Mouse (Mus musculus): ENCODE measurements around the gene Cmss1. TPM values are rescaled to one million over a fixed set of nuclear protein-coding genes. Genes with fewer than 3 reads are reported as not detected.

The Cmss1 gene
- polyA plus RNA-seq, 1 experiment, result 14.1 TPM

GRCm38 (mm10) chr16:57554886-57555400 is 51.7 kb downstream of the Cmss1 start:
- no peaks in the 10 kb centered on the region for H3K4me1 ChIP-seq (ENCODE audit: control insufficient read depth, insufficient read depth, low read length)
- no peaks in the 10 kb centered on the region for H3K27me3 ChIP-seq (ENCODE audit: control insufficient read depth, insufficient read depth, low read length, poor library complexity, severe bottlenecking)
- H3K27ac ChIP-seq (ENCODE audit: insufficient read depth, low read length), result no peak overlapping the region
- no peak overlapping the region for H3K4me3 ChIP-seq (ENCODE audit: low read depth, low read length)
- H3K9me3 ChIP-seq (replicated peaks; ENCODE audit: control insufficient read depth, insufficient read depth, low read length, poor library complexity, severe bottlenecking), result no peaks in the 10 kb centered on the region
- TF ChIP-seq EP300 (IDR thresholded peaks at IDR 0.05; ENCODE audit: insufficient read depth, low read depth, low read length) (no peak), CTCF (IDR thresholded peaks at IDR 0.05; ENCODE audit: low read depth, low read length) (no peak), POLR2A (IDR thresholded peaks at IDR 0.05; ENCODE audit: insufficient read depth, low read length) (no peak)
- H3K9ac ChIP-seq (ENCODE audit: low read depth, poor library complexity, severe bottlenecking), result no peak overlapping the region
- no peaks in the 10 kb centered on the region for H3K36me3 ChIP-seq (ENCODE audit: control insufficient read depth, insufficient read depth, low read length, poor library complexity, severe bottlenecking)

GRCm38 (mm10) chr16:57553235-57553634 is 53.4 kb downstream of the Cmss1 start:
- H3K9me3 ChIP-seq (replicated peaks; ENCODE audit: control insufficient read depth, insufficient read depth, low read length, poor library complexity, severe bottlenecking), result no peaks in the 10 kb centered on the region
- H3K9ac ChIP-seq (ENCODE audit: low read depth, poor library complexity, severe bottlenecking), result no peak overlapping the region
- H3K4me3 ChIP-seq (ENCODE audit: low read depth, low read length), result no peak overlapping the region
- H3K27ac ChIP-seq (ENCODE audit: insufficient read depth, low read length), result no peak overlapping the region
- no peaks in the 10 kb centered on the region for H3K4me1 ChIP-seq (ENCODE audit: control insufficient read depth, insufficient read depth, low read length)
- TF ChIP-seq CTCF (IDR thresholded peaks at IDR 0.05; ENCODE audit: low read depth, low read length) (no peak), POLR2A (IDR thresholded peaks at IDR 0.05; ENCODE audit: insufficient read depth, low read length) (no peak), EP300 (IDR thresholded peaks at IDR 0.05; ENCODE audit: insufficient read depth, low read depth, low read length) (no peak)
- no peaks in the 10 kb centered on the region for H3K27me3 ChIP-seq (ENCODE audit: control insufficient read depth, insufficient read depth, low read length, poor library complexity, severe bottlenecking)
- H3K36me3 ChIP-seq (ENCODE audit: control insufficient read depth, insufficient read depth, low read length, poor library complexity, severe bottlenecking), result no peaks in the 10 kb centered on the region

- TF ChIP-seq EP300 (IDR thresholded peaks at IDR 0.05; ENCODE audit: insufficient read depth, low read depth, low read length) (no peak), POLR2A (IDR thresholded peaks at IDR 0.05; ENCODE audit: insufficient read depth, low read length) (no peak), CTCF (IDR thresholded peaks at IDR 0.05; ENCODE audit: low read depth, low read length) (no peak)
- Histone ChIP-seq H3K9ac (ENCODE audit: low read depth, poor library complexity, severe bottlenecking) (no peak overlapping the region), H3K36me3 (ENCODE audit: control insufficient read depth, insufficient read depth, low read length, poor library complexity, severe bottlenecking) (no peaks in the 10 kb centered on the region)
Measured at GRCm38 (mm10) chr16:57552709-57553108, 54.0 kb downstream of the Cmss1 start.

GRCm38 (mm10) chr16:57551617-57552016 is 55.0 kb downstream of the Cmss1 start:
- TF ChIP-seq EP300 (IDR thresholded peaks at IDR 0.05; ENCODE audit: insufficient read depth, low read depth, low read length), result no peak
- no peak for TF ChIP-seq POLR2A (IDR thresholded peaks at IDR 0.05; ENCODE audit: insufficient read depth, low read length)
- no peak for TF ChIP-seq CTCF (IDR thresholded peaks at IDR 0.05; ENCODE audit: low read depth, low read length)
- no peak overlapping the region for H3K27ac ChIP-seq (ENCODE audit: insufficient read depth, low read length)
- no peak overlapping the region for H3K4me3 ChIP-seq (ENCODE audit: low read depth, low read length)

More at GRCm38 (mm10) chr16:57552709-57553108, 54.0 kb downstream of the Cmss1 start:
- Histone ChIP-seq H3K27me3 (ENCODE audit: control insufficient read depth, insufficient read depth, low read length, poor library complexity, severe bottlenecking) (no peaks in the 10 kb centered on the region), H3K4me3 (ENCODE audit: low read depth, low read length) (no peak overlapping the region), H3K27ac (ENCODE audit: insufficient read depth, low read length) (no peak overlapping the region), H3K4me1 (ENCODE audit: control insufficient read depth, insufficient read depth, low read length) (no peaks in the 10 kb centered on the region), H3K9me3 (replicated peaks; ENCODE audit: control insufficient read depth, insufficient read depth, low read length, poor library complexity, severe bottlenecking) (no peaks in the 10 kb centered on the region)

GRCm38 (mm10) chr16:57550817-57551216 is 55.8 kb downstream of the Cmss1 start:
- H3K4me3 ChIP-seq (ENCODE audit: low read depth, low read length), result no peak overlapping the region
- no peaks in the 10 kb centered on the region for H3K4me1 ChIP-seq (ENCODE audit: control insufficient read depth, insufficient read depth, low read length)
- no peaks in the 10 kb centered on the region for H3K27me3 ChIP-seq (ENCODE audit: control insufficient read depth, insufficient read depth, low read length, poor library complexity, severe bottlenecking)
- no peak overlapping the region for H3K27ac ChIP-seq (ENCODE audit: insufficient read depth, low read length)
- no peak overlapping the region for H3K9ac ChIP-seq (ENCODE audit: low read depth, poor library complexity, severe bottlenecking)
- no peaks in the 10 kb centered on the region for H3K9me3 ChIP-seq (replicated peaks; ENCODE audit: control insufficient read depth, insufficient read depth, low read length, poor library complexity, severe bottlenecking)
- TF ChIP-seq EP300 (IDR thresholded peaks at IDR 0.05; ENCODE audit: insufficient read depth, low read depth, low read length), result no peak
- TF ChIP-seq CTCF (IDR thresholded peaks at IDR 0.05; ENCODE audit: low read depth, low read length), result no peak
- no peak for TF ChIP-seq POLR2A (IDR thresholded peaks at IDR 0.05; ENCODE audit: insufficient read depth, low read length)
- H3K36me3 ChIP-seq (ENCODE audit: control insufficient read depth, insufficient read depth, low read length, poor library complexity, severe bottlenecking), result no peaks in the 10 kb centered on the region

More at GRCm38 (mm10) chr16:57551617-57552016, 55.0 kb downstream of the Cmss1 start:
- no peaks in the 10 kb centered on the region for H3K4me1 ChIP-seq (ENCODE audit: control insufficient read depth, insufficient read depth, low read length)
- no peaks in the 10 kb centered on the region for H3K36me3 ChIP-seq (ENCODE audit: control insufficient read depth, insufficient read depth, low read length, poor library complexity, severe bottlenecking)
- no peaks in the 10 kb centered on the region for H3K27me3 ChIP-seq (ENCODE audit: control insufficient read depth, insufficient read depth, low read length, poor library complexity, severe bottlenecking)
- H3K9me3 ChIP-seq (replicated peaks; ENCODE audit: control insufficient read depth, insufficient read depth, low read length, poor library complexity, severe bottlenecking), result no peaks in the 10 kb centered on the region
- H3K9ac ChIP-seq (ENCODE audit: low read depth, poor library complexity, severe bottlenecking), result no peak overlapping the region

- no peak for TF ChIP-seq CTCF (IDR thresholded peaks at IDR 0.05; ENCODE audit: low read depth, low read length)
- TF ChIP-seq EP300 (IDR thresholded peaks at IDR 0.05; ENCODE audit: insufficient read depth, low read depth, low read length), result no peak
- TF ChIP-seq POLR2A (IDR thresholded peaks at IDR 0.05; ENCODE audit: insufficient read depth, low read length), result no peak
- H3K9me3 ChIP-seq (replicated peaks; ENCODE audit: control insufficient read depth, insufficient read depth, low read length, poor library complexity, severe bottlenecking), result no peaks in the 10 kb centered on the region
- H3K4me3 ChIP-seq (ENCODE audit: low read depth, low read length), result no peak overlapping the region
- H3K27ac ChIP-seq (ENCODE audit: insufficient read depth, low read length), result no peak overlapping the region
- no peaks in the 10 kb centered on the region for H3K27me3 ChIP-seq (ENCODE audit: control insufficient read depth, insufficient read depth, low read length, poor library complexity, severe bottlenecking)
- H3K4me1 ChIP-seq (ENCODE audit: control insufficient read depth, insufficient read depth, low read length), result no peaks in the 10 kb centered on the region
- H3K36me3 ChIP-seq (ENCODE audit: control insufficient read depth, insufficient read depth, low read length, poor library complexity, severe bottlenecking), result no peaks in the 10 kb centered on the region
- no peak overlapping the region for H3K9ac ChIP-seq (ENCODE audit: low read depth, poor library complexity, severe bottlenecking)
Measured at GRCm38 (mm10) chr16:57550088-57550487, 56.6 kb downstream of the Cmss1 start.

Data from ES-Bruce4 (cell line).